Mouse (Mus musculus) adrenal gland, postnatal 10 days (tissue): ENCODE measurements at regions not wholly inside any gene's neighbourhood (a gene's known extent, or its start where the extent isn't known, plus 50 kb on each side); places are given as distances from the start of the nearest gene placed in this dataset.
A peak's percentile ranks its signal among the peaks of the same experiment; 100 is the strongest.
"Not testable (repeated sequence)": the region's sequence is repeated elsewhere in the genome, so short reads cannot be mapped to it uniquely, and the experiment has no call there.

Experiments
- DNase-seq: peaks from one replicate; pipeline ENCODE4 v3.0.0; 2021; ENCODE audit warnings: mixed read lengths

DNA sequence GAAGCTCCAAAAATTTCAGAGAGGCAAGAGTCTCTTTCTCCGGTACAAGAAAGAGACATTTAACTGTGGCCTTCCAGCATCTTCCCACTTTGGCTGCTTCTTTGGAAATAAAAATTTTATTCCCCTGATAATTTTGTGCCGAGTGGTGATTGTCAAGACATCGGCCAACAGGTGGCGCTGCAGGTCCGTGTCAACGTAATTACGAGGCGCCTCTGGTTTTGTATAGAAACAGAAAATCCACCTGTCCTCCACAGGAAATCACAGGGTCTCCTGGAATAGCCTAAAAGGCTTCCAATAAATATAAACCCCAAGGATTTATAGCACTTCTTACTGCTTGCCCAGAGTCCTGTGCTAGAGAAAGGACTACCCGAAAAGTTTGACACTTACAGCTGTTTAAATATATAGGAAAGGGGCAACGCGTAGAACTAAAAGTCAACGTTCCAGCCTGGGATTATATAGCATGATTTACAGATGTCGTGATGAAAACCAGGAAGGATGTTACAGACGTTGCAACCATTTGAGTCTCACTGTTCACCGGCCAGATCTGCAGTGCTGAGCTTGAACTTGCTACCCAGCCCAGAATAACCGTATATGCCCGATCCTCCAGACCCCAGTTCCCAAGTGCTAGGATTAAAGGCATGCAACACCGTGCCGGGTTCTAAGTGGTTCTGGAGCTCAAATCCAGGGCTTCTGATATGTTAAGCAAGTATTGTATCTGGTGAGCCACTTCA, 251.3 kb upstream of the Tgfbr2 start:
- DNase-seq, result peak; percentile 87

DNA sequence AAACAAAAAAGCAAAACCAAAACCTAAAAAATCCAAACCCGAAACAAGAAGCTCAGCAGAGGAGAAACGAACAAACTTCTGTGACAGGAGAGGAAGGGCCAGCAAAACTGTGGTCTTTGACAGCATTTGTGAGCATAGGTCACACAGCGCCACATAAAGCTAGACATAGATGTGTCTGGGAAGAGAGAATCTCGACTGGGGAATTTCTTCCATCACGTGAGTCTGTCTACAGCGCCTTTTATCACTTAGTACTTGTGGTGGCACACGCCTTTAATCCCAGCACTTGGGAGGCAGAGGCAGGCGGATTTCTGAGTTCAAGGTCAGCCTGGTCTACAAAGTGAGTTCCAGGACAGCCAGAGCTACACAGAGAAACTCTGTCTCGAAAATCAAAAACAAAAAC, 250.2 kb upstream of the Tgfbr2 start:
- DNase-seq, result not testable (repeated sequence)

DNA sequence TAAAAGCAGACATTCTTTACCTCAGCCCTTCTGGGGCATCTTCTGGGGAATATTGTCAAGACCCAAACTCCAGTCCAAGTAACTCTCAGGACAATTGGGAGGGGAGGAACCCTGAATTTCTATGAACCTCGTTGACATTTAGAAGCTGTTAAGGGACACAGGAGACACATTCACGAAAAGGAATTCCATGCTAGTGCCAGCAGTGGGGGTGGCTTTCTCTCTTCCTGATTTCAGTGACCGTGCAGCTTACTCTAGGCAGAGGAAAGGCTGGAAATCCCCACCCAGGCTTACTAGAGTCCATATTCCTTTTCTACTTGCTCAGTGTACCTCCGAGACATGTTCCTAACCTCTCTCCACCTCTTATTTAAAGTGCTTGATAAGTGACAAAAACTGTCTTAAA, 239.9 kb upstream of the Tgfbr2 start:
- no peak for DNase-seq

DNA sequence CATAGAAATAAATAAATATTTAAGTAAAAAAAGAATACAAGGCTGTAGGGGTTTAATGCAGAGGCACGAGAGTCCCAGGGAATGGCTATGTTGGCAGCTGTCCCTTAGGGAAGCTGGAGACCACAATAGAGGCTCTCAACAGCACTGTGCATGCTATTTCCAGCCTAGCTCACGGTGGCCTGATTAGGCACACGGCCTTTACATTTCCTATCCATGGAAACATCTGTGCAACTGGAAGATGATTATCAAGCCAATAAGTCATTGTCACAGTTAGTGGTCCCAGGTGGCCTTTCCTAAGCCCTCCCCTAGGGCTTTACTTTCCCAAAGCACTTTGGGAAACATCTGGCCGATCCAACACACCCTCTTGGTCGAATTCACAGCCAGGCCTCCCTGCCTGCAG, 235.9 kb upstream of the Tgfbr2 start:
- DNase-seq, result no peak

DNA sequence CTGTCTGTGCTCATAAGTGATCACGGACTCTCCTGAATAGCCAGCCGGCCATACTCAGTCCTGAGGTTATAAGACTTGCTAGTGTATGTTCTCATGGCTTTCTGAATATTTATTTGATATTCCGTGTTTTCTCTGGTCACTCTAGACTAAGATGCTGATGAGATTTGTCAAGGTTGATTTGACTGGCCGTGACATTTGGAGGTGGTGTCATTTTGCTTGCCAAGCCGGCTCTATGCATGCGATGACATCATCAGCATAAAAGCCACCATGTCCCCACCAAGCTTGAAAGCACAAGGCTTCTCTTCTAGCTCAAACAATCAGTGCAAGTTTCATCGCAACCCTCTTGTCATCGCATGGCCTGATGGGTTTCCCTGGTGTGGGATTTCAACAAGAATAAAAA, 235.3 kb upstream of the Tgfbr2 start:
- DNase-seq, result no peak

DNA sequence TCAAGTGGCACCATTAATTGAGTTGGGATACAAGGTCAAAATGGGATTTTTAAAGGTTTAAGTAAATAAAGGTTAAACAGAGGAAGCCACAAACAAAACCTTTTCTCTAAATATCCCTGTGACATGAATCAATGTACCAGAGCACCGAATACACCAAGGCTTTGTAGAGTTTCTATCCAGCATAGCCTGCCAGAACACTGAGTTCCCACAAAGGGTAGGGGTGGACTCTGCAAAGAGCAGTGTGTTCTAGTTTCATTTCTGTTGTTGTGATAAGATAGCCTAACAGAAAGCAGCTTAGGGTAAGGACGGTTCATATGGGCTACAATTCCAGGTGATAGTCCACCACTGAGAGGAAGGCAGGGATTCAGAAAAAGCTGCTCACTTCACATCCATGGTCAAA, 233.0 kb upstream of the Tgfbr2 start:
- DNase-seq, result no peak

DNA sequence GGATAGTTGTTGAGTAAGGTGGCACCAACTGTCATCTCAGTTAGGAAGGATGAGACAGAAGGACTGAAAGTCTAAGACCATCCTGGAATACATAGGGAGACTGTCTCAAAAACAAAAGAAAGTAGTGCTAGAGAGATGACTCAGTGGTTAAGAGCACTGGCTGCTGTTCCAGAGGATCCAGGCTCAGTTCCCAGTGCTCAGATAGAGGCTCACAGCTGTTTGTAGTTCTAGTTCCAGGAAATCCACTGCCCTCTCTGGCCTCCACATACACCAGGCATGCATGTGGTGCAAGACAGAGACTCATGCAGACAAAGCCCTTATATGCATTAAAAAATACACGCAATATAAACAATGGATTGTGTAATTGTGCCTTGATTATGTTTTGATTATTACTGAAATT, 229.9 kb upstream of the Tgfbr2 start:
- DNase-seq, result no peak

DNA sequence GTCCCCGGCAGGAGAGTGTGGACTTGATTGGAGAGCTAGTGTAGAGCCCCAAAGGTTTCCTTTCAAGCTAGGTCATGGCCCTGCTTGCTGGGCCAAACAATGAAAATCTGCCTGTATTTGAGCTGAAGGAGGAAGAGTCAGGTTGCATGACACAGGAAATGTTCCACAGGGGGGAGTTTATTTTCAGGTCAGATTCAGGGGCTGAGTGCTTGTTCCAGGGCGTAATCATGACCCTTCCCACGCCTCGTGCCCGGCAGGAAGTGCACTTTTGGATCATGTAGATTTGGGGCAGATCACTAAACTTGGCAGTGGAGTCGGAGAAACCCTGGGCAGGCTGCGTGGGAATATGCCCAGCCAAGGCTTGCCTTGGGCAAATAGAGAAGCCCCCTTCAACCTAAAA, 226.7 kb upstream of the Tgfbr2 start:
- no peak for DNase-seq

DNA sequence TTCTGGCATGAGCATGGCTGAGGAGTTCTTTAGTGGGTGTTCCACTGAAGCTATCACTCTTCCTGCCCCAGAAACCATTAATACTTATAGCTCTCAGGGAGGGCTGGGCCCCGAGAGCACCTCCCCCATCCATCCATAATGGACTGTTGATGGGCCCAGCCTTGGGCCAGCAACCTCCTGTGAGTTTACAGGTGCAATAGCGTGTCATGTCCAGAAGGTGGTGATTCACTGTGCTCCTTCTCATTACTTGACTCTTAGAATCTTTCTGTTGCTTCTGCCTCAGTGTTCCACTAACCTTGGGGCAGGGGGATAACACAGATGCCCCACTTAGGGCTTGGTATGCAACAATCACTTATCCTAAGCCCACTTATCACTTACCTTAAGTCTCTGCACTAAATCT, 225.1 kb upstream of the Tgfbr2 start:
- DNase-seq, result no peak

DNA sequence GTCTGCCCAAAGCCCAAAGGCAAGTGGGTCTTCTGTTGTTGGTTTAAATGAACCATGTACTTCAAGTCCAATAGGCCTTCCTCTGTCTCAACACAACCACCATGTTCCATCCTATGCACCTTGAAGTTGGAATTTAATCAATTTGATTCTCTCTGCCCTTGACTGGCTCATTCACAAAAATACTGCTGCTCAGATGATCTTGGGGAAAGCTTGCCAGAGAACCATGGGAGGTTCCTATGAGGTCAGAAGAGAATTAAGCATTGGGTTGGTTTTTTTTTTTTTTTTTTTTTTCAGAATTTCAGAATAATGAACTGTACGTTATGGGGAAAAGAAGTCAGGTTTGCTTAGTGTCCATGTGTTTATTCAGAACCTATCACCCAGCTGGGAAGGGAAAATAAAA, 224.1 kb upstream of the Tgfbr2 start:
- no peak for DNase-seq

DNA sequence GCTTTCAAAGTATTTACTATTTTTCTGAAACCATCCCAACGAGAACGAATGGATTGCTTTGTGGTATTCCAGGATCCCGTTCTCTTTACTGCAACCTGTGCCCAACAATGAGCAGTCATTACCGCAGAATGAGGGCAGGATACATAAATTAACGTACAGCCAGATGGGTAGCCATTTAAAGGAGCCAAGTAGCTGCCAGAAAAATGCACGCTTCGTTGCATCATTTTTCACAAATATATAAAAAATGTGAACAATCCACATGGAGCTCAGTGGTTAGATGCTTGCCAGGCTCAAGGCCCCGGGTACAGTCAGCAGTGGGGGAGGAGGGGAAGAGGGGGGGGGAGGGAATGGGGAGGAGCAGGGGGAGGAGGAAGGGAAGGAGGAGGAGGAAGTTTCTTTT, 217.1 kb upstream of the Tgfbr2 start:
- DNase-seq, result no peak

DNA sequence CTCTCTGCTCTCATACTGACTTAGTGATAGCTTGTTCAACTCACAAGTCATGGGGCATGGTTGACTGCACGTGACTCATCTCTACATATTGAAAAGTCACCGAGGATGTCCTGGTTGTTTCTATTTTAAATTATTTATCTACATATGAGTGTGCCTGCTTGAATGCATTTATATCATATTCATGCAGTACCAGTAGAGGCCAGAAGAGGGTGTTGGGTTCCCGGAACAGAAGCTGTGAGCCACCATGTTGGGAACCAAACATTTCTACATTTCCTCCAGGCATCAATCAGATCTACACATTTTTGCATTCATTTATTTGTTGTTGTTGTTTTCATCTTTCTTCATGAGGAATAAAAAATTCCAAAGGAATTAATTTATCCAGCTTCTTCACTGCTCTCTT, 214.6 kb upstream of the Tgfbr2 start:
- DNase-seq, result no peak

DNA sequence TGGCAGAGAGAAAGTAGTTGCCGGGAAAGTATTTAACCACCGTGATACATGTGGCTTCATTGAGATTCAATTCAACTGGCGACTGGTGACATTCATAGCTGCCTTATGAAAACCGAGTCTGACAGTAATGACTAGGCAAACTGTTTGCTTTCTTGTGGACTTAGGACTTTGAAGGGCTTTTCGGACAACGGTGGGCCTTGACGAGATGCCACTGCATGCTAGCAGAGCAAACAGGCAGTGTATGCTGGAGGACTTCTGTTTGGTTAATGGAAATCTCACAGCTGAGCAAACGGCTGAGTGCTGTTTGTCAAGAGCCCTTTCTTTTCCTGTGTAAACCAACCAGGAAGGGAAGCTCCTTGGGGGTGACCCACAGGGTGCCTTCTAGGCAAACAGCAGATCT, 213.7 kb upstream of the Tgfbr2 start:
- no peak for DNase-seq

DNA sequence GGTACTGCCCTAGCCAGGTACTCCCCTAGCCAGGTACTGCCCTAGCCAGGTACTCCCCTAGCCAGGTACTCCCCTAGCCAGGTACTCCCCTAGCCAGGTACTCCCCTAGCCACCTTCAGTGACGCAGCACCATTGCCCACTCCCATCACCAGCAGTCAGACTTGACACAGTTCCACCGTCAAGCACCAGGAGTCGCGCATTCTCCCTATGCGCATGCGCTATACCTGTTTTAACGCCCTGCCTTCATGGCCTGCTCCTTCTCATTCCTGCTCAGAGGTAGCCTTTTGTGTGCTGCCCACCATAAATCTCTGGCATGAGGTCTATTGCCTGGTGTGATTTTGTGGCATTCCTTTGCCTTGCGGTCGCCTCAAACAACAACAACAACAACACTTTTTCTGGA, 212.9 kb upstream of the Tgfbr2 start:
- DNase-seq, result no peak

DNA sequence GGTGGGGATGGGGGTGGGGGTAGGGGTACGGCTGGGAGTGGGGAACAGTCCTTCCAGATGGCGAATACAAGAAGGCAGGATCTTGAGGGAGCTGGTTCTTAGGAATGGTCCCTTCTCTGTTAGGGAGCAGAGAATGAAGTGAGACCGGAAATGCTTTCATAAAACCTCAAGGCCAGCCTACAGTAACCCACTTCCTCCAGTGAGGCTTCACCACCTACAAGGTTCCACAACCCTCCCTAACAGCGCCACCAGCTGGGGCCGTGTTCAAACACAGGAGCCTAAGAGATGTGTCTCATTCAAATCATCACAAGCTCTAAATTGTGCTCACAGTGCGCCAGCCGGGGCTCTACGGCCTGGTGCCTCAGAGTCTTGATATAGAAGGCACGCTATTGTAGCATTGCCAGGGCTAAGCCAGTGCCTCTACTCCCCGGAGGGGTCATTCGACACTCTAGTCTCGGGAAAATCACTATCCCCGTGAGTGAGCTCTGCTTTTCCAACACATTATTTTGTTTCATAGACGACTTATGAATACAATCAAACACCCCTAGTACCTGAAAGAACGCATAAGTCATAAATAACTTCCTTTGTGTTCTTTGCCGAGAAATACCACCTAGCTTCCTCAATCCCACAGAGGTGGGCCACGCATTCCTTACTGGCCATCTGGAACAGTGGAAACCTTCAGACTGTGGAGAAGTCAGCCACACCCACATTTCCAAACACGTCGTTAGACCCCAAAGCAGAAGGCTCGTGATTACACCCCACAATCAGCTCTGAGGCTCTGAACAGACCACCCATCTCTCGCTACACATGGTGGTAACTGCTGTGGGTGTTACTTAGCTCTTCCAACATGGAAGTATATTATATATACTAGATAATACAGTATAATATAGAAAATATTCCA, 209.3 kb upstream of the Tgfbr2 start:
- DNase-seq, result peak; percentile 88

DNA sequence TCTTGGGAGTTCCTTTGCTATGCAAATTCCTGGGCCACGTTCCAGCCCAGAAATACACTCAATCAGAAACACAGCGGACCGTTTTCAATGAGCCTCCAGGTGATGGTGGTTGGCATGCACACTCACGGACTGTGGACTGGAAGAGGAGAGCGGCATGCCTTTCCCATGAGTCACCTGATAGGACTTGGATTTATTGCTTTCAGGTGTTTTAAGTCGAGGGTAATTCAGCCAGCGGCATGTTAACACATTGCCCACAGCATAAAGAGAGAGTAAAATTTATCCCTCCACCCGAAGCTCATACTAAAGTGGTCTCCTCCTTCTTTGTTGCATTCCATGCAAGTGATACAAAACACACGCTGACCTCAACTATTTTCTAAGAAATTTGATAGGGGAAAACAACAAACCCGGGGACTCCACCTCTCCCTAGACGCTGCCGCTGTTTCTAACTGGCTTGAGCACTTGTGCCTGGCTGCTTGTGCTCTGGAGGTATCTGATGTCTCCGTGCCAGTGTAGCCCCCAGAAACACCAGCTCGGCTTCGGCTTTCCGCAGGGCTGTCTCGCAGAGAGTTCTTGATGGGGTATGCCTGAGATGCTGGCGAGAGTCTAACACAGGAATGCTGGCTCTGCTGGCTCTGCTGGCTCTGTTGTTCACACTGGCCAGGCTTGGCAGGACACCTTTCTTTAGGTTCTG, 208.4 kb upstream of the Tgfbr2 start:
- peak; percentile 32 for DNase-seq

DNA sequence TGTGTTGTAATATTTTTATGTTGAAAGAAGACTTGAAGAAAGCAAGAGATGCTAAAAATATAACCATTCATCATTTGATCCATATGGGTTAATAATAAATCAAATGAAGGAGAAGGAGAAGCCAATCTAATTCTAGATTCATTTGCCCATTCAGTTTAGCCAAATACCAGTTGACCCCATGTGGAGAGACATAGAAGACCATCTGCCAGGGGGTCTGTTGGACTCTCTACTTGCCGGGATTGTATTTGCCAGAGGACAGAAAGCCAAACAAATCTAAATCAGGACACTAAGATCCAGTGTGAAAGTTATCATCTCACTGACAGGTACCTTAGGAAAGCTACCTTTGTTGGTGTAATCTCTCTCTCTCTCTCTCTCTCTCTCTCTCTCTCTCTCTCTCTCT, 202.5 kb upstream of the Tgfbr2 start:
- no peak for DNase-seq

DNA sequence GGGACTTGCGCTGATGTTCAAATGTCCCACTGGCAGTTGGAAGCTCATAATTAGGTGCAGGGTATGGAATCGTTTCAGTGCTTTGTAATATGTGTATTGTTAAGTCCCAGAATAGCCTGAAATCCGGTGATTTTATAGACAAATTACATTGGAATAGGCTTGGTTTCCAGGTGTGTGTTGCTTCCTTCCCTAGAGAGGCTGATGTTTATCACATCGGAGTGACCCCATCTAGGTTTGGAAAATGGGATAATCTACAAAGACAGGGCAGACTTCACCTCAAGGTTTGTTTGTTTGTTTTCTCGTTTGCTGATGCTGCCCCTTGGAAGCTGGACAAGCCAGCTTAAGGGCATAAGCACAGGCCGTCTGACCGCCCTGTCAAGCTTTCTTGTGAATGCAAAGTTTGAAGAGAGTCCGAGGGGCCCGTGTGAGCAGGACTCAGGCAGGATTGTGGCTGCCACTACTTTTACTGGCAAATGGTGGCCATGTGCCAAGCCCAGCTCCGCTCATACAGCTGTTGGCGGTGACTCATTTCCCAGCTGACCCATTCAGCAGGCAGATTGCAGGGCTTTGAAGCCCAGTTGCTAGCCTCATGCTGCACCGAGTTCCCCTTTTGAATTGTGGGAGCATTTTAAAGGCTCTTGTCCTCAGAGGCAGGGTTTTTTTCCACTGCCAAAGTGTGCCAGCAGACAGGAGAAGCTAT, 200.6 kb upstream of the Tgfbr2 start:
- DNase-seq, result peak; percentile 90

DNA sequence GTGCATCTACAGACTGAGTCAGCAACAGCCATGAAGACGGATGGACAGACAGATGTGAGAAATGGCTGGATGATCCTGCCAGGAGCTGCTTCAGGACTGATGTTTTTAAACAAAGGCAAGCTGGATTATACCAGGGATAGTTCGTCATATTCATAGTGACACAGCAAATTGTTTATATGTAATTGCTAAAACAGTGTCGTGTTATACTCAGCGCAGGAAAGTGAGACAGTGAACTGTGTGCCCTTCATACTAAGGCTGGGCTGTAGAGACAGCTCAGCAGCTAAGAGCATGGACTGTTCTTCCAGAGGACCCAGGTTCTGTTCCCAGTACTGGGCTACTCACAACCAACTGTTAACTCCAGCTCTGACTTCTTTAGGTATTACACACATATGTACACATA, 199.2 kb upstream of the Tgfbr2 start:
- no peak for DNase-seq

DNA sequence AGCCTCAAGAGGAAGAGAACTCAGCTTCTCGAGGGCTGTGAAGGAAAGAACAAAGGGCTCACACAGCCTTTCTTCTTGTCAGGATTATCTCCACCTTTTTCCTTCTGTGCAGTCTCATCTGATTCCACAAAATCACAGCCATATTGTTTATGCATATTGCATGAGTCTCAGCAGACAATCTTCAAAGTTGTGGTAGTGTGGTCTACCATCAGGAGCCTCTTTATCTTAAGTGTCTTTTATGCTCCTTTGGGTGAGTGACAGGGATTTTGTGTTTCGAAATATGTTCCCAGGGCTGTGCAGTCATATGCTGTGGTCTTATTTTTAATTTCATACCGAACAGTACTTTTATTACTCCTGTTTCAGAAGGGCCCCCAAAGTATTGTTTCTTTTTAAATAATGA, 198.2 kb upstream of the Tgfbr2 start:
- DNase-seq, result no peak

DNA sequence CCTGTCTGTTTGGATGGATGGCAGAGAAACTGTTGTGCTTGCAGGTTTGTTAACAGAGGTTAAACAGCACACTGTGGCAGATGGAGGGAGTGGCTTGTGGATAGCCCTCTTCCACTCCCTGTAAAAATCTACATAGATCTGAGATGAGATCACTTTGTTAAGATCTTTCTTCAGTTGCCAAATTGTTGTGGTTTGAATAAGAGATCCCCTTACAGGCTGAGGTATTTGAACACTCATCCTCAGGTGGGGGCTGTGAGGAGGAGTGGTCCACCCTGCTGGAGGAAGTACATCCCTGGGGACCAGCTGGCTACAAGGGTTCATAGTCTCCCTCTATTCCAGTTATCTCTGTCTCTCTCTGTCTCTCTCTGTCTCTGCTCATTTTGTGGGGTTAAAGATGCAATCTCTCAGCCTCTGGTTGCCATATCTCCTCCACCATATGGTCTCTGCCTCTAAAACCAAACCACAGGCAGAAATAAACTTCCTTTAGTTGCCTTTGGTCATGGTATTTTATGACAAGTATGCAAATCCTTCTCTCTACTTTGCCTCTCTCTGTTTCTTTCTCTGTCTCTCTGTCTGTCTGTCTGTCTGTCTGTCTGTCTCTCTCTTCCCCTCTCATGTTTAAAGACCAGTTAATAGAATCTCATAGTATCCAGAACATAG, 194.0 kb upstream of the Tgfbr2 start:
- no peak for DNase-seq

DNA sequence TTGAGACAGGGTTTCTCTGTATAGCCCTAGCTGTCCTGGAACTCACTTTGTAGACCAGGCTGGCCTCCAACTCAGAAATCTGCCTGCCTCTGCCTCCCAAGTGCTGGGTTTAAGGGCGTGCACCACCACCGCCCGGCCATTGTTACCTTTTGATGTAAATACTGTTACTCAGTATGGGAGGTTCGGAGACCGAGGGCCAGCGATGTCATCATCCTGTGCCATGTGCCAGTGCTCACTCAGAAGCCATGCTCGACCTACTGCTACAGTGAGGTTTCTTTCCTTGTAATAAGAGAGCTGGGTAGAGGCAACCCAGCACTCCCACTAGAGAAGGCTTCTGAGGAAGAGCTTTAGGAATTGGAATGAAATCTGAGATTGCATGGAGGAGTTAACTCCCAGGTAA, 191.6 kb upstream of the Tgfbr2 start:
- no peak for DNase-seq
